Mouse (Mus musculus): ENCODE results near the gene Bcar1.

The Bcar1 gene

DNA sequence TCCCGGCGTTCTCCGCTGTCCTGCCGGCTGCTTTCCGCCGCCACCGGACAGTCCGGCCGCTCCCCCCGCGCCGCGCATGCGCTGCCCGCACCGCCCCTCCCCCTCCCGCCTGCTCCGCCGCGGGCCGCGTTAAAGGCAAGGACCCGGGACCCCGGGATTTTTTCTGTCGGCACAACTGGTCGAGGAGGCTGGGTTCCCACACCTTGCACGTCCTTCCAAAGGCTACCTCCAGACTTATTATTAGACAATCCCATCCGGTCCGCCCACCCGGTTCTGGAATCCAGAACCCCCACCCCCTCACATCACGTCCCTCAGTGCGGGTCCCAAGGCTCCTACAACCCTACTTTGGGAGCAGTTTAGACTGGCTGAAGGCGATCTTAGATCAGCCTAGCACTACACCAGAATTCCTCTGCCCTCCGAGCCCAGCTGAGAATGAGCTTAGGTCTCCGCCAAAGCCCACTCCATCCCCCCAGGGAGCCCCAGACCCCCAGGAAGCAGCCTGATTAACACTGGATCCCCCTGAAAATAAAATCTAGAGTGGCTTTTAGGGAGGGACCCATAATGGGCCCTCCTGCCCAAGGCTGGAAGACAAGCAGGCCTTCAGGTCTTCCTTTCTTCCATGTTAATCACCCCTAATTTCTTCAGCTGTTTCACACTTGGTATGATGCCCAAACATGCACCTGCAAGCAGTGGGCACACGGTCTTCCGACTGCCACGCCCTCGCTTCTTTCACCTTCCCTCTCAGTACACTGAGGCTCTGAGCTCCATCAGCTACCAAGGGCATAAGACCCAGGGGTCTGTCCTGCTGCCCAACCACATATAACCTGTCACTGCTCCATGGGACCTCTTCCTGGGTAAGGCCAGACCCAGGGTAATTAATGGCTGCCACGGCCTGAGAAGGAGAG is at the start of gene Bcar1:
Bcar1 (minus strand) TSS at position 18 of the 905 bp plus-strand sequence.
- DNase-seq (ENCODE audit: low read depth, low spot score), result peak; percentile 83

GRCm38 (mm10) chr8:111789639-111790038 is 46.0 kb upstream of the Bcar1 start:
- DNase-seq (ENCODE audit: low read depth, low spot score), result no peak

DNA sequence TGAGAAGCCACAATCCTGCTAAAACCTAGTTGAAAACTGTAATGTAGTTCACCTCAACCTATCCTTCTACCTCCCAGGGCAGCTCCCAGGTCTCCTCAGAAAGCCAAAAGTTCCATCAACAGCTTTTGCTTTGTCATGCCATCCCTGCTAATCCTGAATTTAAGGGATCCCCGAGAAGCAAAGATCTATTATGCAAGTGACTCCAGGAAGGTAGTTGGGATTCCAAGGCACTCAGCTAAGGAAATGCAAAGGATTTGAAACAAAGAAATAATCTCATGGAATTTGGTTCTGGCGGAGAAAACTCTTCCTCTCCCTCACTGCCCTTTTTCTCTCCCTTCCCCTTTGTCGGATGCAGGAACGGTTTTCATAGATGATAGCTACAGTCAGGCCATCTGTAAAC is 45.6 kb upstream of the Bcar1 start:
- no peak for DNase-seq (ENCODE audit: low read depth, low spot score)

GRCm38 (mm10) chr8:111788497-111788896 is 44.9 kb upstream of the Bcar1 start:
- DNase-seq (ENCODE audit: low read depth, low spot score), result peak; percentile 63

- no peak for DNase-seq (ENCODE audit: low read depth, low spot score)
Observed at GRCm38 (mm10) chr8:111788085-111788484, 44.5 kb upstream of the Bcar1 start.

- no peak for DNase-seq (ENCODE audit: low read depth, low spot score)
Observed at GRCm38 (mm10) chr8:111787683-111788082, 44.1 kb upstream of the Bcar1 start.

DNA sequence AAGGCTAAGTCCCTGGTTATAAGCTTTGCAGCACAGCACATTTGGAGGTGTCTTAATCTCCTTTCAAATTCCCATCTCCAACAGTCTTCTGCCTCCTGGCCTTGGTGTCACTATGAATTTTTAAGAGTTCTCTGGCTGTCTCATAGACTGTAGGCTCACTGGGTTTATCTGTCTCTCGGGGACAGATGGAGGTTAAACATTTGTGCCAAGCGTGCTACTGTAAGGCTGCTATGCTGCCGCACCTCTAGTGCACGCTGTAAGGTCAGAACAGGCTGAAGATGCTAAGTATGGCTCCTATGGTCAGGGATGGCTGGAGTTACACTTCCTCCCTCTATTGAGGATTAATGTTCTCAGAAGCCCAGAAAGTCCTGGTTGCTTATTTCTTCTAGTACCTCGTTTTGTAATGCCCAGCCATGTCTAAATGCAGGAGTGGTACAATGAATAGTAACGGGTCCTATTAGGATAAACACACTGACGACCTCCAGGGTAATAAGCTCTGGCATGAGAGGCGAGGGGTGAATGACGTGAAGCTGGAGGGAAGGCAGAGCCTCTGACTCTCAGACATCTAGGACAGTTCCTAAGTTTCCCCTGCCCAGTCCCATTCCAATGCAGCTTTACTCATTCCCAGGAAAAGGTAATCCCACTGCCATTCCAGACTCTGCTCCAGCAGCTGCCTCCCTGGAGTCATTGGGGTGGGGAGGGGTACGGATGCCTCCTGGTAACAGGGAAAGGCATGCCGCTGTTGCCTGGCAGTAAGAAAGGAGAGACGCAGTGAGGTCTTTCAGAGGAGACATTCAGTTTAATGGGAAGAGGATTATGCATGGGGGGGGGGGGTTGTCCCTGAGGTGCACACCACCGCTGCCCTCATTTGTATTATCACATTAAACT is 43.3 kb upstream of the Bcar1 start:
- no peak for DNase-seq (ENCODE audit: low read depth, low spot score)

DNA sequence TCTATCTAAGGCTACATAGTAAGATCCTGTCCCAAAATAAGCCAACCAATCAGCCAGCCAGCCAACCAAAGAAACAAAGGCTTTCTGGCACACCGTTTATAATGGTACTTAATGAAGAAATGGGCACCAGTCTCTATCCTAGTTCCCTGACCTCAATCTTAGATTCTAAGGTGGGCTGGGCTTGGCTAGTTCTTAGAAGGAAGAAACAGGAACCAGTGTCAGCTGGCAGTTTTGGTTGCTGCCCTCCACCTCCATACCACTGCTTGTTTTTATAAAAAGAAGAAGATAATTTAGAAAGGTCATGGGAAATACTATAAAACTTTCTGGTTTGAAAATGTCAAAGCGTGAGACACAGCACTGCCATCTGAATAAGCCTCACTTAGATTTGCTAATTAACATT is 42.5 kb upstream of the Bcar1 start:
- no peak for DNase-seq (ENCODE audit: low read depth, low spot score)

DNA sequence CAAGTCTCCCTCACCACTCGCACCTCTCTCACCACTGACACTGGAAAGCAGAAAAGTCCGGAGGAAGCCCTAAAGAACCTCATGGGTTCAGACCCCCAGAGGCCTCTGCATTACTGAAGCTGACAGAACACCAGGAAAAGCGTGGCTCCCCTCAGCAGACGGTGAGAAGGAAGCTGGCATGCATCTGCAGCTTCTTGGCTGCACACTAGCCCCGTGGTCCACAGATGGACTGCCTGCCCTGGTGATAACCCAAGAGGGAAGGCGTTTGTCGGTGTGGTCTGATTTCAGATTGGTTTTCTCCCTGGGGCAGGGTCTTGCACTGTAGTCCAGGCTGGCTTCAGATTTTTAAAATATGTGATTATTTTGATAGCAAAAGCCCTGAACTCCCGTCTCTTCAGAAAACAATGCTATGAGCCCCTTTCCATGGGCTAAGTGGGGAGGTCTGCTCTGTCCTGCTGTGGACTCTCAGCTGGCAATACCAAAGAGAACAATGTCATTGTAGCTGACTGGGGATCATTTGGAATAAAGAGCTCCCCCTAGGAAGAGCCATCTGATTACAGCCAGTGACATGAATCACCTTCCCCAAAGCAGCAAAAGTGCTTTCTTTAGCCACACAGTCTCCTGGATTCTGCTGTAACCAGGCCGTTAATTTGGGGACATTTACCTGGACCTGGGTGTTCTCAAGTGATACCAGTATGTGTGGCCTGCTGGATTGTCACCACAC is 39.2 kb upstream of the Bcar1 start:
- DNase-seq (ENCODE audit: low read depth, low spot score), result no peak

GRCm38 (mm10) chr8:111782161-111782560 is 38.6 kb upstream of the Bcar1 start:
- DNase-seq (ENCODE audit: low read depth, low spot score), result no peak

- no peak for DNase-seq (ENCODE audit: low read depth, low spot score)
Observed at GRCm38 (mm10) chr8:111780697-111781424, 37.3 kb upstream of the Bcar1 start.

GRCm38 (mm10) chr8:111779690-111780089 is 36.1 kb upstream of the Bcar1 start:
- DNase-seq (ENCODE audit: low read depth, low spot score), result no peak

- DNase-seq (ENCODE audit: low read depth, low spot score), result no peak
Observed at GRCm38 (mm10) chr8:111778801-111779200, 35.2 kb upstream of the Bcar1 start.

- DNase-seq (ENCODE audit: low read depth, low spot score), result no peak
Observed at GRCm38 (mm10) chr8:111776492-111776891, 32.9 kb upstream of the Bcar1 start.

- no peak for DNase-seq (ENCODE audit: low read depth, low spot score)
Observed at GRCm38 (mm10) chr8:111775766-111776165, 32.2 kb upstream of the Bcar1 start.

DNA sequence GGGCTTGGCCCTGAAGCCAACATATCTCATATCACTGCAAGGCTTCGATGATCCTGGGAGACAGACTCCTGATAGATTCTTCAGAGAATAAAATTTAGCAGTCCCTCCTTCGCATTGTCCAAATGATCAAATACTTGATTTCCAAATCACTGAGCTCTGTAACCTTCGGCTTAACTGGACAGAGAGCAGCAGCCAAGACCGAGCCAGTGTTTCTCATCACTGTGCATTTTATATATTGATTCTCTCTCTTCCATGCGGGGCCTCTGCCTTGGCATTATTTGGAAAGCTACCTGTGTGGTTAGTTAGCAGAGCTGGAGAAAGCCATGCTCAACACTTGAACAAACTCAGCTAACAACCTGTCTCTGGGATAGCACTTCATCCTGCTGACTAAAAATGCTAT is 29.9 kb upstream of the Bcar1 start:
- no peak for DNase-seq (ENCODE audit: low read depth, low spot score)

GRCm38 (mm10) chr8:111773057-111773456 is 29.4 kb upstream of the Bcar1 start:
- no peak for DNase-seq (ENCODE audit: low read depth, low spot score)

DNA sequence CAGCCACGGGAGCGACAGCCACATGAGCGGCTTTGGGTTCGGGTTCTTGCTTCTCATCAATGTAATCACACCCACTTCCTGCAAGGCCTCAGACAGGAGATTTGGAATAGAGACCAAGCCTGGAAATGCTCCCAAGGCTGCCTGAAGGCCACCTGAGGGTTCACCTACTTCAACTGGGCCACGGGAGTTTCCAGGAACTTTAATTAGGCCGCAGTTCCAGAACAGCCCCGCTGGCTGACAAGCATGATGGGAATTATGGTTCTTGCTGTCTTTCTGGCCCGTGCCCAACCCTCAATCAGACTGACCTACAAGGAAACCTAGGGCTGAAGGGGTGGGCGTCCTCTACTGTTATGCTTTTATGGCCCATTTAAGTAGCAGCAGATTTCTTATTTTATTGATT is 28.5 kb upstream of the Bcar1 start:
- no peak for DNase-seq (ENCODE audit: low read depth, low spot score)

DNA sequence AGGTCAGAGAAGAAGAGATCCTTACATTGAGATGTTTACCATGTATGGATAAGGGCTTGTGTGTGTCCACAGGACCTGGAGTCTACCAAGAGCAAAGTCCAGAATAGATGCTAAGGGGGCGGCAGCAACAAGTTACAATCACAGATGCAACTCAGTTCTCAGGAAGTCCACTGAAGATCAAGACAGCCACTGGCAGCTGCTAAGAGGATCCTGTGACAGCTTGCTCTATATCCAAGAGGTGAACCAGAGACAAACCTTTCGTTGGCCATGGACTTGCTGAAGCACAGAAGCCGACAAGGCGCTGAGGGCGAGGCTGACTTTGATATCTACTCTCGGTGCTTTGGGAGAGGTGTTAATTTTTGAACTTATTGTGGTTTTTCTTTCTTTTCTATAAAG is 28.0 kb upstream of the Bcar1 start:
- no peak for DNase-seq (ENCODE audit: low read depth, low spot score)

DNA sequence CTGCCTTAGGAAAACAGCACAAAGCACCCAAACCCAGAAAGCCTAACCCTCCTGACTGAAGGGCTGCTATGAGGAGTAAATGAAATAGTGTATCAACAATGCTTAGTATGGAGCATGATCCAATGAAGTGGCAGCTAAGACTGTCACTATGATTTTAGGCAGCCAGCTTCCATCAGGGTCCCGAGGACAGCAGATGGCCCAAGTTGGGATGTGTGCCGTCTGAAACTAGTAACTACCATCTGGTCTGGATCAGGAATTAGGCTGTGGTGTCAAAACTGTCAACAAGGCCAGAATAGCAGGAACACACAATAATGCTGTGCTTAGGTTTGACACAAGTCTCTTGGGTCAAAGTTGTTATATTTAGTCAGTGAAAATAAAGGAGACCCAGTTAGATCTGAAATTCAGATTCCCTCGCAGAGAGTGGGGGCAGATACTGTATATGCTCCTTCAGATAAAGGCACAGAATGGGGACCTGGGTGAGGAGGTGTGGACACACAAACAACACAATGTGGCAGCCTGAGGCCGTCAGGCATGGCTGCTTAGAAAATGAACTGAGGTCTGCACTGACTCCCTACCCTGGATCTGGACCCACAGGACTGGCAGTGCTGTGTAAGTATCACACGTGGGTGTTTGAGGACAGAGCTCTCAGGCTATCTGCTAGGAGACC is 27.5 kb upstream of the Bcar1 start:
- DNase-seq (ENCODE audit: low read depth, low spot score), result no peak

Data from forelimb bud, embryonic 11.5 days (tissue).